Mouse (Mus musculus) limb, embryonic 12.5 days (tissue): Measurements from ENCODE around the gene Znrf2. TPM values are rescaled to one million over a fixed set of nuclear protein-coding genes. Genes with fewer than 3 reads are reported as not detected.

ENCODE experiments used
- ATAC-seq: fragments of 200-750 bp; cut with Nextera tagmentation; 2 replicates; pipeline ENCODE4 v1.8.0; 2017; ENCODE audit warnings: low read depth, moderate TSS enrichment; ENCODE audit not compliant: insufficient number of reproducible peaks, insufficient read depth, low FRiP score, low TSS enrichment
- H3K27ac ChIP-seq: fragments of 300-500 bp; sonication (generic); 2 replicates; pipeline ENCODE4 v1.5.1; 2016; ENCODE audit warnings: mild to moderate bottlenecking, moderate library complexity
- H3K27me3 ChIP-seq: fragments of 300-500 bp; sonication (generic); 2 replicates; pipeline ENCODE4 v1.6.1; 2016; ENCODE audit warnings: mild to moderate bottlenecking, moderate library complexity
- H3K36me3 ChIP-seq: fragments of 300-500 bp; sonication (generic); 2 replicates; pipeline ENCODE4 v1.6.1; 2016; ENCODE audit warnings: mild to moderate bottlenecking, moderate library complexity
- H3K4me1 ChIP-seq: fragments of 300-500 bp; sonication (generic); replicated peaks from 2 replicates; pipeline ENCODE4 v1.6.1; 2016
- H3K4me2 ChIP-seq: fragments of 300-500 bp; sonication (generic); 2 replicates; pipeline ENCODE4 v1.6.1; 2016; ENCODE audit warnings: mild to moderate bottlenecking, moderate library complexity
- H3K4me3 ChIP-seq: fragments of 300-500 bp; sonication (generic); replicated peaks from 2 replicates; pipeline ENCODE4 v1.5.1; 2016; ENCODE audit warnings: mild to moderate bottlenecking
- H3K9ac ChIP-seq: fragments of 300-500 bp; sonication (generic); replicated peaks from 2 replicates; pipeline ENCODE4 v1.6.1; 2016; ENCODE audit warnings: mild to moderate bottlenecking, moderate library complexity
- H3K9me3 ChIP-seq: fragments of 300-500 bp; sonication (generic); 2 replicates; pipeline ENCODE4 v1.6.1; 2016; ENCODE audit warnings: mild to moderate bottlenecking, moderate library complexity
- WGBS: fragments of 180-500 bp; shearing (Covaris S2); methylation state at CpG from one replicate; pipeline ENCODE4 v1.1.7; 2016; 5-methylcytosine and 5-hydroxymethylcytosine counted together
- polyA plus RNA-seq: library from polyadenylated mRNA; unstranded; fragments of >200 nt; fragmentation: Nextera tagmentation; extraction: Ambion mirVana; gene quantifications from 2 replicates; pipeline ENCODE4 v1.2.1, GENCODE M21; 2016

Znrf2 gene
- polyA plus RNA-seq, 1 experiment from 2014 or later: 3.9 TPM

DNA sequence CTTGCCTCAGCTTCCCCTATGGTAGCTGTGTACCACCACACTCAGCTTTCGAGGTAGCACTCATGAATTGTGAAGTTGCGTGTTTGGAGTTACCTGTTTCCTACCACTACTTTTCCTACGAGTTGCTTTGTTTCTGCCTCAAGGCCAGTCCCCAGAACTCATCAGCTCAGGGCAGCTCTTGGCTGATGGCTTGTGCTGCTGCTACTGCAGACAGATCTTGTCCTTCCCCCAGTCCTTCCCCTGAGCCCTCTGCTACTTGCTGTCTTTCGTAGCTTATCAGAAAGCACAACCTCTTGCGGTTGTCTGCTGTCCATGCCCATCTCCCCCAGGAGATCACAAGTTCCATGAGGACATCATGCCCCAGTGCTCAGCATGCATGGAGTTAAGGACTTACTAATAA lies 29.9 kb upstream of the Znrf2 start:
- no peak overlapping the region for H3K4me2 ChIP-seq
- no peak for ATAC-seq
- 86% methylated on average over 5 of the region's 5 CpGs for WGBS
- no peaks in the 10 kb centered on the region for H3K9me3 ChIP-seq
- H3K36me3 ChIP-seq: no peaks in the 10 kb centered on the region
- H3K27ac ChIP-seq: no peak overlapping the region
- no peak overlapping the region for H3K4me3 ChIP-seq
- H3K4me1 ChIP-seq: no peaks in the 10 kb centered on the region; the same call in 1 of the 2 replicates
- H3K9ac ChIP-seq: no peak overlapping the region
- H3K27me3 ChIP-seq: no peaks in the 10 kb centered on the region

DNA sequence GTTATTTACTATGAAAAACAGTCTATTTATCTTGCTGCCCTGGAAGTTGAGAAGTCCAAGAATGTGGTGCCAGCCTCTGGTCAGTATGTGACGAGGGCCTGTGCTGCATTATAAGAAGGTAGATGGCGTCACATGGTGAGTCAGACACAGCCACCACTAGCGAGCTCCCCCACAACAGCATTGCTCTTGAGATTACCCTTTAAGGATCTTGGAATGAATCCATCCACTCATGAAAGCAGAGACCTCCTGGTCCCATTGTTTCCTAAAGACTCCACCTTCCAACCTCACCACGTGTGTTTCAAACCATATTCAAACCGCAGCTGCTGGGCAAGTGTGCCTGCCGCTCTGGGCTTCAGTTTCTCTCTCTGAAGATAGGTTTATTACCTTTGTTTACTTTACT lies 28.2 kb upstream of the Znrf2 start:
- no peak for ATAC-seq
- Histone ChIP-seq H3K27ac (no peak overlapping the region), H3K36me3 (no peaks in the 10 kb centered on the region), H3K9ac (no peak overlapping the region), H3K4me1 (no peaks in the 10 kb centered on the region; the same call in 1 of the 2 replicates), H3K27me3 (no peaks in the 10 kb centered on the region), H3K4me2 (no peak overlapping the region), H3K4me3 (no peak overlapping the region), H3K9me3 (no peaks in the 10 kb centered on the region)
- WGBS: 66% methylated on average over 6 of the region's 6 CpGs

DNA sequence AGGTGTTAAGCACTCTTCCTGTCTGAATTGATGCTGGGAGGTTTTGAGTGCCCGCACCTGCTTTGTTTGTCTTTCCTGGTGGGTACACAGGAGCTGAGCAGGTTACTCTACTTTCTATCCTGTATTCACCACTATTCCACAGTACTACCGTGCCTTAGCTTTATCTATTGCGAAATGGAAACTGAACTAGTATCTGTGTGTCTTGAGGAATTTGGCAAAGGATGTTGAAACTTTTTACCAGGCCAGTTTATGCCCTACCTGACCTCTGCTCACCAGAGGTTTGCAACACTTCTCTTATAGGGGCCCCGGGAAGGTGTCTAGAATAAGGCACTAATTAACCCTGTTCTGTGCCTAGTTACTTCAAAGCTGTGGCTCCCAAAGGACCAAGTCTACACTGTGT lies 27.6 kb upstream of the Znrf2 start:
- H3K27me3 ChIP-seq: no peaks in the 10 kb centered on the region
- H3K4me3 ChIP-seq: no peak overlapping the region
- H3K4me2 ChIP-seq: no peak overlapping the region
- WGBS: 88% methylated on average over 4 of the region's 4 CpGs
- H3K9me3 ChIP-seq: no peaks in the 10 kb centered on the region
- no peak overlapping the region for H3K9ac ChIP-seq
- H3K4me1 ChIP-seq: no peaks in the 10 kb centered on the region; the same call in 1 of the 2 replicates
- ATAC-seq: no peak
- H3K36me3 ChIP-seq: no peaks in the 10 kb centered on the region
- H3K27ac ChIP-seq: no peak overlapping the region

DNA sequence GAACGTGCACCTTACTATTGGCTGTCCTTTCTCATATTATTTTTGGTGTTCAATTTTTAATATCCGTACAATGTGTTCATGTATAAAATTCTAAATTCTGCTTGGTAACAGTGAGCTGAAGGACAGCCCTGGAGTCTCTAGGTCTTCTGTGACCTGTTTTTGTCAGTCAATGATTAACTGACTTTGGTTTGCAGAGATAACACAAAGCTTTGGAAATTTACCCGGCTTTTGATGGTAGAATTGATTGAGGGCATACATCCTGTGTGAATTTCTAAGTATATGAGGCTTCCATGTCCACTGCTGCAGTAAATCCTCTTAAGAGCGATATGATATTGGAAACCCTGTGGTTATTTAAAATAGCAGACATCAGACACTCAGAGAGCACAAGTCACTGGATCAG lies 26.6 kb upstream of the Znrf2 start:
- no peak for ATAC-seq
- WGBS: 87% methylated on average over 4 of the region's 4 CpGs
- Histone ChIP-seq H3K4me3 (no peak overlapping the region), H3K4me2 (no peak overlapping the region), H3K36me3 (no peaks in the 10 kb centered on the region), H3K27me3 (no peaks in the 10 kb centered on the region), H3K9me3 (no peaks in the 10 kb centered on the region), H3K27ac (no peak overlapping the region), H3K4me1 (no peaks in the 10 kb centered on the region; the same call in 1 of the 2 replicates), H3K9ac (no peak overlapping the region)

DNA sequence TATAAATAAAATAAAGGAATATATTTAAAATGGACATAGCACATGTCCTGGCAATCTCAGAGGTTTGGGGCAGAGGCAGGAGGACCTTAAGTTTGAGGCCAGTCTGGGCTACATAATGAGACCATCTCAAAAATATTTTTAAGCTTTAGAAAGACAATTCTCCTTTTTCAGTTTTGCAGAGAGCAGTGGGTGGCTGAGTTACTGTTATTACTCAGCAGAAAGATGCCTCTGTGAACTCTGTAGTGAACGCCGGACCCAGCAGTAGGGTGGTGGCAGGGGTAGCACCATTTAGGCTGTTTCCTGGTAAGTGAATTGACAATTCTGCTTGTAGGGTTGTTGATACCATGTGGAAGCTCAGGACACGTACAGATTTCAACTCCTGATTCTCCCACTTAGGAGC lies 22.9 kb upstream of the Znrf2 start:
- no peak overlapping the region for H3K4me3 ChIP-seq
- H3K9me3 ChIP-seq: peaks cover 5% of the 10 kb centered on the region; the same call in 1 of the 2 replicates
- H3K36me3 ChIP-seq: no peaks in the 10 kb centered on the region
- H3K4me2 ChIP-seq: no peak overlapping the region
- 84% methylated on average over 3 of the region's 3 CpGs for WGBS
- no peaks in the 10 kb centered on the region for H3K4me1 ChIP-seq
- no peaks in the 10 kb centered on the region for H3K27me3 ChIP-seq
- no peak overlapping the region for H3K9ac ChIP-seq
- ATAC-seq: no peak
- no peak overlapping the region for H3K27ac ChIP-seq

DNA sequence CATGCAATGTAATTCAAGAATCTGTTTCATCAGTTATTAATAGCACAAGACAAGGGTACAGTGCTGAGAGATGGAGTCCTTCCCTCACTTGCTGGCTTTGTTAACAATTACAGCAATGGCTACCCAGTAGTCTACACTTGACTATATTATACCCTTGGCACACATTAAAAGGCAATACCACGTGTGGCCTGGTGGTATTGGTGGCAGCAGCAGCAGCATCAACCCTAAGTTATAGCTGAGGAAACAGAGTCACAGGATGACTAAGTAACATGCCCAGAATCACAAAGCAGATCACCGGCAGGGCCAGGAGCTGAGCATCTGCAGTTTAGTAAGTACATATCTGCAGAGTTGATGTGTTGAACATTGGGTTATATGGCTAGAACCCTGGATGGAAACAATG lies 22.3 kb upstream of the Znrf2 start:
- ATAC-seq: no peak
- Histone ChIP-seq H3K27ac (no peak overlapping the region), H3K9me3 (peaks cover 6% of the 10 kb centered on the region; the same call in 1 of the 2 replicates), H3K4me1 (no peaks in the 10 kb centered on the region), H3K27me3 (no peaks in the 10 kb centered on the region), H3K36me3 (no peaks in the 10 kb centered on the region), H3K9ac (no peak overlapping the region), H3K4me3 (no peak overlapping the region), H3K4me2 (no peak overlapping the region)
- 70% methylated on average over 2 of the region's 2 CpGs for WGBS

DNA sequence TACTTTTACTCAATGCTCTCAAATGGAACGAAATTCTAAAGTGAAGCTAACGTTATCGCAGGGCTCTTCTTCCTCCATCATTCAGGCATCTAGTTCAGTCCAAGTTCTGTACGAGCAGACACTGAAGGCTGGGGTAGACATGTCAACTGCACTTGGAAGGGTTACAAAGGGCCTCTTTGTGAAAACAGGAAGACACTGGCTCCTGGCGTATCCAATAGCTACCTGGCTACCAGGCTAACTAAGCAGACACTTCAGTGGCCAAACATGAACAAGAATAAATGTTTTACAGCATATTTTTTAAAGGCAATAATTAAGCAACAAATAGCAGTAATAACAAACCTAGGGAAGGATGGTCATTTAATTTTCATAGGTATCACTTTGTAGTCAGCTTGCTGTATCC lies 21.7 kb upstream of the Znrf2 start:
- Histone ChIP-seq H3K27me3 (no peaks in the 10 kb centered on the region), H3K9me3 (peaks cover 6% of the 10 kb centered on the region; the same call in 1 of the 2 replicates)
- WGBS: 81% methylated on average over 5 of the region's 5 CpGs

DNA sequence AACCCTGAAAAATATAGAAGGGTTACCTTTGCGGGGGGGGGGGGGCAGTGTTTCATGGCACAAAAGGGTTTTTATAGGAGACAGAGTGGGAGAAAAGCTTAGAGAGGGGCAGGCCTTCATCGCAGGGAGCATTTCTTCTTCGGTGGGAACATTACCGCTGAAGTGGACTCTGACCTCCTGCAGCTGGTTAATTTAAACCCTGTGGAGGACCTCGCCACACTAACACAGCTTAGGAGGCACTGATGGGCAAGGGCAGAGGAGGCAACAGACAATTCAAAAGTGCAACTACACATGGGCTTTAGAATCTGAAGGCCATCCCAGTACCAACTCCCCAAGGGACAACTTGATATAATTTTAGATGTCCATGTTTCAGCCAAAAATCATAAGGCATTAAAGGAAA lies 20.7 kb upstream of the Znrf2 start:
- H3K4me3 ChIP-seq: no peak overlapping the region
- no peaks in the 10 kb centered on the region for H3K36me3 ChIP-seq
- peaks cover 6% of the 10 kb centered on the region; the same call in 1 of the 2 replicates for H3K9me3 ChIP-seq
- ATAC-seq: no peak
- 62% methylated on average over 5 of the region's 5 CpGs for WGBS
- no peaks in the 10 kb centered on the region for H3K4me1 ChIP-seq
- no peak overlapping the region for H3K27ac ChIP-seq
- no peak overlapping the region for H3K4me2 ChIP-seq
- H3K27me3 ChIP-seq: no peaks in the 10 kb centered on the region
- H3K9ac ChIP-seq: no peak overlapping the region

More for the DNA sequence above, 21.7 kb upstream of the Znrf2 start:
- Histone ChIP-seq H3K4me2 (no peak overlapping the region), H3K27ac (no peak overlapping the region), H3K4me1 (no peaks in the 10 kb centered on the region), H3K36me3 (no peaks in the 10 kb centered on the region), H3K4me3 (no peak overlapping the region), H3K9ac (no peak overlapping the region)
- ATAC-seq: no peak

DNA sequence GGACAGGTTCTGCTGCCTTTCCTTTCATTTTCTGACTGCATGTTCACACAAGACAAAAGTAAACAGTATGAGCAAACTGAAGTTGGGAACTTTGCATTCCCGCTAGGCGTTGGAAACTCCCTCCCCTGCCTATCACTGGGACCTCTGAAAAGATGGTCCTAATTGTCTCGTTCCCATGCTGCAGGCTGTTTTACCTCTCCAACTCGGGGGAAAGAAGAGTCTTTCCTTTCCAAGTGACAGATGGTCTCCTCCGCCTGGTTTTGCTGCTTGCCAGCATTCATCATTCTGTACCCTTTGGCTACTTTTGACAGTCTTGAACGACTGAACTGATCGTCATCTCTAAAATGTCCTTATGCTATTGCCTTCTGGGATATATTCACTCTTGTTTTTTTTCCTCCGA lies 14.4 kb upstream of the Znrf2 start:
- H3K27ac ChIP-seq: no peak overlapping the region
- no peaks in the 10 kb centered on the region; the same call in 1 of the 2 replicates for H3K27me3 ChIP-seq
- H3K4me3 ChIP-seq: no peak overlapping the region
- no peak for ATAC-seq
- no peak overlapping the region for H3K9ac ChIP-seq
- peaks cover 6% of the 10 kb centered on the region; the same call in 1 of the 2 replicates for H3K9me3 ChIP-seq
- H3K4me1 ChIP-seq: peaks cover 10% of the 10 kb centered on the region
- 60% methylated on average over 8 of the region's 8 CpGs for WGBS
- no peak overlapping the region for H3K4me2 ChIP-seq
- H3K36me3 ChIP-seq: no peaks in the 10 kb centered on the region

DNA sequence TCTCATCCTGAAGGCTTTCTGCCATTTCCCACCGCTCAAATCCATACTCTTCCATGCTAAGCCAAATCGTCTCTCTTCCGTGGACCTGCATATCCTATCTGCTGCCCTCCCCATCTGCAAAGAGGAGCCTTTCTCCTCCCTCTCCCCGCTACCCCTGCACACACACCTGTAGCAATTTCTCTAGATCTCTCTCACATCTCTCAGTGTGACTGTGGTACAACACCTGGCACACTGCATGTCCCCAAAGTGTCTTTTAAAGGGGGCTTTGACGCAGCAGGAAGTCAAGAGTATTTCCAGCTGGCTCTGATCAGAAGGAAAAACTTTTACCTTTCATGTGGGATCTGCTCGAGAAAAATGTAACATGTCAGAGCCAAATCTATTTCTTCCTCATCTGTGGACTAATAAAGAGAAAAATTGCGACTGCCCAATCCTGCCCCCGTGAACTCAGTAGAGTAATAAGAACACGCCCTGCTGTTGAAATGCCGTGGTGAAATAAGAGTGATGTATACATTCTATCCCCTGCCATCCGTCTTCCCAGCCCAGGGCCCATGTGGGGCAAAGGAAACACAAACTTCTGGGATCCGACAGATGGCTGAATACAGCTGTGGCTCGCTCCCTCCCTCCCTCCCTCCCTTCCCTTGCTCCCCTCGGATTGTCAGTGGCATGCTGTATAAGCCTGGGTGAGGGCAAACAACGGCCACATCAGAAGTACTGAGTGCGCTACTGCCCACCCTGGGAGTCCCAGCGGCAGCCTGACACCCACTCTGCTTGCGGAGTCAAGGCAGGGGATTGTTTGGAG lies 12.5 kb upstream of the Znrf2 start:
- no peaks in the 10 kb centered on the region; the same call in 1 of the 2 replicates for H3K27me3 ChIP-seq
- no peaks in the 10 kb centered on the region for H3K9me3 ChIP-seq
- peaks cover 10% of the 10 kb centered on the region for H3K4me1 ChIP-seq
- H3K27ac ChIP-seq: no peak overlapping the region
- 54% methylated on average over 18 of the region's 18 CpGs for WGBS
- no peak overlapping the region for H3K9ac ChIP-seq
- H3K36me3 ChIP-seq: no peaks in the 10 kb centered on the region
- H3K4me2 ChIP-seq: no peak overlapping the region
- H3K4me3 ChIP-seq: no peak overlapping the region
- ATAC-seq: 0 out of 2 replicates have a peak, but pooled peaks have one; percentile 47

DNA sequence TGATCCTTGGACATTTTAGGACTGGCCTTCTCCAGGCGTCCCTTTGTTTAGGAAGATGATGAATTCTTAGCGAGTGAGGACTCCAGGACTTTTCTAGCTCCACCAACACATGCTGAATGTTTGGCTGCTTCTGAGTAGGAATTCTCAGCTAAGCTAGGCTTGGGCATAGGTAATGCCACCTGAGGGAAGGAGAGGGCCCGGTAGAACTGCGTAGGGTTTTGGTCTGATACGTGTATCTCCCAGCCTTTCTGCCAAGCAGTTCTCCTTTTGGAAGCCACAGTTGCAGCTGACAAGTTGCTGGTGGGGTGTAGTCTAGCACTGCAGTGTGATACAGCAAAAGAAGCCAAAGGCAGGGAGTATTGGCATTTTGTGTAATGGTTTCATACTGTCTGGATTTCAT lies 10.9 kb upstream of the Znrf2 start:
- no peaks in the 10 kb centered on the region for H3K9me3 ChIP-seq
- no peak overlapping the region for H3K9ac ChIP-seq
- ATAC-seq: no peak
- no peaks in the 10 kb centered on the region for H3K36me3 ChIP-seq
- no peak overlapping the region for H3K4me2 ChIP-seq
- H3K27me3 ChIP-seq: no peaks in the 10 kb centered on the region; the same call in 1 of the 2 replicates
- 84% methylated on average over 5 of the region's 5 CpGs for WGBS
- peaks cover 10% of the 10 kb centered on the region for H3K4me1 ChIP-seq
- H3K27ac ChIP-seq: no peak overlapping the region
- no peak overlapping the region for H3K4me3 ChIP-seq
